ENCODE assay signal across 33 mouse cellular contexts in the genomic region with DNA sequence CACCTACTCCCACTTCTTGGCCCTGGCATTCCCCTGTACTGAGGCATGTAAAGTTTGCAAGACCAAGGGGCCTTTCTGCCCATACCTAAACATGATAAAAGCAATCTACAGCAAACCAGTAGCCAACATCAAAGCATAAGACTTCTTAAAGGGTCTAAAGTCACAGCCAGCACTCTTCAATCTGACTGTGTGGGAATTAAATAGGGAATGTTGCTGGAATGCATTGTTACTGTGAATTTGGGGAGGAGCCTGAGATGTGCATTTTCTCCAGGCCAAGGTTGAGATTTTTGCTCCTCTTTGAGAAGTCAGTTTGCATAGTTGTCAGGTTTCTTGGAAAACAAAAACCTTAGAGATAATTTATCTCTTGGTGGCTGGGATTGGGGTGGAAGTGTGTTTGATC.
"Had no signal": no experiment of that assay in that cellular context is flagged by ENCODE, and none has a peak within 500 bp of the region (broad histone marks: within the 10 kb centered on the region; RNA-seq: fewer than 3 reads in every experiment).

No protein-coding gene starts in this region.

- H3K4me2 ChIP-seq: limb, embryonic 12.5 days; limb, embryonic 13.5 days; limb, embryonic 15.5 days; liver, embryonic 11.5 days; liver, embryonic 12.5 days; liver, embryonic 13.5 days; liver, embryonic 15.5 days; lung, embryonic 14.5 days; lung, embryonic 15.5 days; midbrain, embryonic 11.5 days; midbrain, embryonic 12.5 days; midbrain, embryonic 13.5 days; midbrain, embryonic 15.5 days; neural tube, embryonic 12.5 days; neural tube, embryonic 13.5 days had no signal

- H3K9me3 ChIP-seq: limb, embryonic 10.5 days; limb, embryonic 12.5 days; limb, embryonic 13.5 days; limb, embryonic 15.5 days; liver, embryonic 12.5 days; liver, embryonic 13.5 days; liver, embryonic 15.5 days; lung, embryonic 15.5 days; megakaryocyte, embryonic 14.5 days; midbrain, embryonic 10.5 days; midbrain, embryonic 12.5 days; midbrain, embryonic 13.5 days; midbrain, embryonic 15.5 days; neural tube, embryonic 12.5 days; neural tube, embryonic 13.5 days had no signal

- ATAC-seq: liver, embryonic 12.5 days; liver, postnatal 0 days; lung, postnatal 0 days; midbrain, embryonic 13.5 days; midbrain, embryonic 15.5 days; midbrain, embryonic 16.5 days had no signal

- H3K4me3 ChIP-seq: limb, embryonic 10.5 days; limb, embryonic 12.5 days; limb, embryonic 13.5 days; limb, embryonic 15.5 days; liver, embryonic 12.5 days; liver, embryonic 13.5 days; liver, embryonic 15.5 days; lung, embryonic 15.5 days; megakaryocyte, embryonic 14.5 days; midbrain, embryonic 10.5 days; midbrain, embryonic 12.5 days; midbrain, embryonic 13.5 days; midbrain, embryonic 15.5 days; myocyte; neural tube, embryonic 12.5 days; neural tube, embryonic 13.5 days had no signal

- H3K4me1 ChIP-seq: limb, embryonic 10.5 days; limb, embryonic 12.5 days; limb, embryonic 13.5 days; limb, embryonic 15.5 days; lung, embryonic 15.5 days; midbrain, embryonic 10.5 days; midbrain, embryonic 12.5 days; midbrain, embryonic 13.5 days; midbrain, embryonic 15.5 days; neural tube, embryonic 12.5 days; neural tube, embryonic 13.5 days had no signal

- DNase-seq: left cerebral cortex, postnatal 4 days; liver; liver, embryonic 13.5 days; liver, postnatal 0 days; lung, adult 18-20 months; lung, adult 2 months; lung, embryonic 14.5 days; lung, postnatal 10 days; lung, postnatal 14 days; lung, postnatal 36 days; lung, postnatal 4 days; midbrain, embryonic 14.5 days had no signal

- H3K27me3 ChIP-seq: limb, embryonic 12.5 days; limb, embryonic 13.5 days; limb, embryonic 15.5 days; liver, embryonic 12.5 days; liver, embryonic 13.5 days; liver, embryonic 15.5 days; lung, embryonic 15.5 days; megakaryocyte, embryonic 14.5 days; midbrain, embryonic 12.5 days; midbrain, embryonic 13.5 days; midbrain, embryonic 15.5 days; neural tube, embryonic 12.5 days; neural tube, embryonic 13.5 days had no signal

- H3K27ac ChIP-seq: limb, embryonic 10.5 days; limb, embryonic 12.5 days; limb, embryonic 13.5 days; limb, embryonic 15.5 days; liver, embryonic 12.5 days; liver, embryonic 13.5 days; liver, embryonic 14.5 days; liver, embryonic 15.5 days; lung, embryonic 15.5 days; macrophage; midbrain, embryonic 10.5 days; midbrain, embryonic 12.5 days; midbrain, embryonic 13.5 days; midbrain, embryonic 15.5 days; neural tube, embryonic 12.5 days; neural tube, embryonic 13.5 days had no signal

- H3K9ac ChIP-seq: limb, embryonic 12.5 days; limb, embryonic 13.5 days; limb, embryonic 15.5 days; liver, embryonic 12.5 days; liver, embryonic 13.5 days; liver, embryonic 14.5 days; liver, embryonic 15.5 days; liver, postnatal 0 days; lung, embryonic 14.5 days; lung, embryonic 15.5 days; midbrain, embryonic 12.5 days; midbrain, embryonic 13.5 days; midbrain, embryonic 15.5 days; neural tube, embryonic 12.5 days; neural tube, embryonic 13.5 days had no signal
